Mouse (Mus musculus): ENCODE measurements around the gene Ldb1. TPM values are rescaled to one million over a fixed set of nuclear protein-coding genes. Genes with fewer than 3 reads are reported as not detected.

Gene Ldb1
- total and polyA plus RNA-seq, 3 experiments: 68.6 to 405 (median 145) TPM

DNA sequence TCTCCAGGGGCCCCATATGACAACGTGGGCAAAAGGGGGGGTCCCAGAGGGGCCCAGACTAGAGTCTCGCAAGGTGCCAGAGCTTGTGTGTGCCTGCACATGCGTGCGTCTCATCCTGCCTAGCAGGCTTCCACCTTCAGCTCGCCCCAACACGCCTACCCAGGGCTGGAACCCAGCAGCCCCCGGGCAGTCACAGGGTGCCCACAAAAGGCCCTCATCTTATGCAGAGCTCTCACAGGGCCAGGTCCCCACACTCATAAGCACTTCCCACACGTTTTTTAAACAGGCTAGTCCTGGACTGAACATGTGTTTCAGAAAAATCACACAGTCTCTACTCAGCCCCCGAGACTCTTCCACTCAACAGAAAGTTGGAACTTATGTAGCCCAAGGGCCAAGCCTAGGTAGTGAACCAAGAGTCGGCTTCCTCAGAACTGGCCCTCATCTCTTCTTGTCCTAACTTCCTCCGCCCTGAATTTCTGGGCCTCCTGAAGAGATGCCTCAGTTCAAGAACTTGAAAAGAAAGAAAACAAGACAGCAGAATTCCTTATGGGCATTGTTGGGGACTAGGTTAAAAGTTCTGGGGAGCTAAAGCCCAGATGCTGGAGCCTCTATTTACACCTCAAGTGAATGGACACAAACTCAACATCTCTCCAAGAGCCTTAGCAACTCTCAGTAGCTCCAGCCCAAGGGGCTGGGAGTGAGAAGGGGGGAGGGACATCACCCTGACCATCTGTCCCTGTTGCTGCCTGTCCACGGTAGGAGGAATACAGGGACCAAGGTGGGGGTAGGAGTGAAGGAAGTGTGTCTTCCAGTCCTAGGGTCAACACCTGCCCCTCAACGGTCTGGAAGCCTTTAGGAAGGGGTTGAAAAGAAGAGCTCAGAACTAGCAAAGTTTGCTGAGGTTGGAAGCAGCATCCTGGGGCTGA lies 6.8 kb downstream of the Ldb1 start:
- Histone ChIP-seq H3K4me3 (ENCODE audit: low read depth, low read length) (peak overlapping the region; percentile 88), H3K36me3 (replicated peaks) (peaks cover 74% of the 10 kb centered on the region), H3K27me3 (ENCODE audit: insufficient read depth, low read length) (no peaks in the 10 kb centered on the region), H3K9me3 (replicated peaks) (no peaks in the 10 kb centered on the region), H3K4me1 (ENCODE audit: insufficient read depth, low read depth, low read length) (peaks cover 83% of the 10 kb centered on the region)
- DNase-seq (ENCODE audit: low spot score): no peak
- TF ChIP-seq GATA1 (IDR thresholded peaks at IDR 0.05; ENCODE audit: borderline replicate concordance, low read length) (no peak), POLR2AphosphoS5 (IDR thresholded peaks at IDR 0.05; ENCODE audit: insufficient replicate concordance, low read depth, low read length) (no peak), TAL1 (conservative IDR thresholded peaks at IDR 0.05; ENCODE audit: low read depth, low read length) (no peak), GATA2 (IDR thresholded peaks at IDR 0.05; ENCODE audit: borderline replicate concordance, low read depth, low read length) (no peak), CTCF (IDR thresholded peaks at IDR 0.05; ENCODE audit: low read depth, low read length) (no peak)
- ATAC-seq (ENCODE audit: extremely low read depth, insufficient number of reproducible peaks, low FRiP score, poor library complexity, severe bottlenecking): no peak

- Histone ChIP-seq H3K4me1 (ENCODE audit: insufficient read depth, low read depth, low read length) (peaks cover 82% of the 10 kb centered on the region), H3K9me3 (replicated peaks) (no peaks in the 10 kb centered on the region), H3K4me3 (ENCODE audit: low read depth, low read length) (peak overlapping the region; percentile 88), H3K36me3 (replicated peaks) (peaks cover 74% of the 10 kb centered on the region), H3K27me3 (ENCODE audit: insufficient read depth, low read length) (no peaks in the 10 kb centered on the region)
- ATAC-seq (ENCODE audit: extremely low read depth, insufficient number of reproducible peaks, low FRiP score, poor library complexity, severe bottlenecking) (no peak), DNase-seq (ENCODE audit: low spot score) (peak; percentile 50)
- no peak for TF ChIP-seq POLR2AphosphoS5 (IDR thresholded peaks at IDR 0.05; ENCODE audit: insufficient replicate concordance, low read depth, low read length)
- peak; percentile 72; the same call in 1 of the 2 replicates for TF ChIP-seq TAL1 (conservative IDR thresholded peaks at IDR 0.05; ENCODE audit: low read depth, low read length)
Observed at GRCm38 (mm10) chr19:46037243-46037924, 7.6 kb downstream of the Ldb1 start.

- ATAC-seq (ENCODE audit: extremely low read depth, insufficient number of reproducible peaks, low FRiP score, poor library complexity, severe bottlenecking) (no peak), DNase-seq (ENCODE audit: low spot score) (no peak)
- TF ChIP-seq CTCF (IDR thresholded peaks at IDR 0.05; ENCODE audit: low read depth, low read length): no peak; the same call in 1 of the 2 replicates
- TF ChIP-seq GATA1 (IDR thresholded peaks at IDR 0.05; ENCODE audit: borderline replicate concordance, low read length): no peak
- no peak for TF ChIP-seq TAL1 (conservative IDR thresholded peaks at IDR 0.05; ENCODE audit: low read depth, low read length)
- TF ChIP-seq POLR2AphosphoS5 (IDR thresholded peaks at IDR 0.05; ENCODE audit: insufficient replicate concordance, low read depth, low read length): no peak
- no peak for TF ChIP-seq GATA2 (IDR thresholded peaks at IDR 0.05; ENCODE audit: borderline replicate concordance, low read depth, low read length)
- H3K4me1 ChIP-seq (ENCODE audit: insufficient read depth, low read depth, low read length): peaks cover 82% of the 10 kb centered on the region
- H3K9me3 ChIP-seq (replicated peaks): no peaks in the 10 kb centered on the region
- H3K27me3 ChIP-seq (ENCODE audit: insufficient read depth, low read length): no peaks in the 10 kb centered on the region
- peaks cover 77% of the 10 kb centered on the region for H3K36me3 ChIP-seq (replicated peaks)
- peak overlapping the region; percentile 88 for H3K4me3 ChIP-seq (ENCODE audit: low read depth, low read length)
Observed at GRCm38 (mm10) chr19:46036477-46037242, 8.4 kb downstream of the Ldb1 start.

DNA sequence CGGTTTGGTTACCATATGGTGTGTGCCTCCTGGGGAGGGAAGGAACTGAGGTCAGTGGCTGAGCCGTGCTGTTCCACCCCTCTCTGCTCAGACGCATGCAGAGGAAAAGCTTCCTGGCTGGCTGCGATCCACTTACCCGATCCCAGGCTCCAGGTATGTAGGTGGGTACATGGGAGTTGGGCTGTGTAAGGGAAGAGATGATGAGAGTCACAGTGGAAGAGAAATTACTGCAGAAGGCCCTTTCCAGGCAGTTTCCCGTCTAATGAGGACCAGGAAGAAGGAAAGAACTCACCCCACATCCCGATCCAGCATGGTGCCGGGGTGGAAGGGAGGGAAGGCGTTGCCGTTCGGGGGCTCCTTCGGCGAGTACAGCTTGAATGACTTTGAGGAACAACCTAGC lies 9.0 kb downstream of the Ldb1 start:
- TF ChIP-seq GATA2 (IDR thresholded peaks at IDR 0.05; ENCODE audit: borderline replicate concordance, low read depth, low read length): no peak
- no peak for TF ChIP-seq POLR2AphosphoS5 (IDR thresholded peaks at IDR 0.05; ENCODE audit: insufficient replicate concordance, low read depth, low read length)
- no peak for TF ChIP-seq TAL1 (conservative IDR thresholded peaks at IDR 0.05; ENCODE audit: low read depth, low read length)
- no peak for TF ChIP-seq GATA1 (IDR thresholded peaks at IDR 0.05; ENCODE audit: borderline replicate concordance, low read length)
- TF ChIP-seq CTCF (IDR thresholded peaks at IDR 0.05; ENCODE audit: low read depth, low read length): no peak
- no peak for ATAC-seq (ENCODE audit: extremely low read depth, insufficient number of reproducible peaks, low FRiP score, poor library complexity, severe bottlenecking)

DNA sequence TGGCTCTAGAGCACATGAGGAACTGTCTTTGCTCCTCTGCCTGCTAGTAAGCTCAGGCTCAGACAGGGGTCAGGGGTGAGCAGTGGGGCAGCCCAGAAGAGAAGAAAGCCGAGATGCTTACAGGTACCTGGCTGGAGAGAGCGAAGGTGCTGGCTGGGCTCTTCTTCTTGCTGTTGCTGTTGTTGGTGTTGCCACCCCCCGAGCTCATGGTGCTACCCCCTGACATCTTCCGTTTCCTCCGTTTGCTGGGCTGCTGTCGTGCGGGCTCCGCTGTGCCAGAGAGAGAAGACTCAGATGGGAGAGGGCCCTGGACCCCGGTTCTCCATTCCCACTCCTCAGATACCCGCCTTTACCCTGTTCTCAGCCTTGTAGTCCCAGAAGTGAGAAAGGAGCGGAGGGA lies 11.1 kb downstream of the Ldb1 start:
- no peak for TF ChIP-seq POLR2AphosphoS5 (IDR thresholded peaks at IDR 0.05; ENCODE audit: insufficient replicate concordance, low read depth, low read length)
- no peak for TF ChIP-seq GATA2 (IDR thresholded peaks at IDR 0.05; ENCODE audit: borderline replicate concordance, low read depth, low read length)
- no peak for TF ChIP-seq CTCF (IDR thresholded peaks at IDR 0.05; ENCODE audit: low read depth, low read length)
- TF ChIP-seq GATA1 (IDR thresholded peaks at IDR 0.05; ENCODE audit: borderline replicate concordance, low read length): no peak
- TF ChIP-seq TAL1 (conservative IDR thresholded peaks at IDR 0.05; ENCODE audit: low read depth, low read length): no peak
- DNase-seq (ENCODE audit: low spot score) (no peak), ATAC-seq (ENCODE audit: extremely low read depth, insufficient number of reproducible peaks, low FRiP score, poor library complexity, severe bottlenecking) (no peak)
- peaks cover 69% of the 10 kb centered on the region for H3K4me1 ChIP-seq (ENCODE audit: insufficient read depth, low read depth, low read length)
- peaks cover 86% of the 10 kb centered on the region for H3K36me3 ChIP-seq (replicated peaks)
- H3K9me3 ChIP-seq (replicated peaks): peaks cover 6% of the 10 kb centered on the region
- no peaks in the 10 kb centered on the region for H3K27me3 ChIP-seq (ENCODE audit: insufficient read depth, low read length)
- no peak overlapping the region for H3K4me3 ChIP-seq (ENCODE audit: low read depth, low read length)

More for the DNA sequence above, 9.0 kb downstream of the Ldb1 start:
- Histone ChIP-seq H3K36me3 (replicated peaks) (peaks cover 77% of the 10 kb centered on the region), H3K4me1 (ENCODE audit: insufficient read depth, low read depth, low read length) (peaks cover 78% of the 10 kb centered on the region), H3K27me3 (ENCODE audit: insufficient read depth, low read length) (no peaks in the 10 kb centered on the region), H3K9me3 (replicated peaks) (no peaks in the 10 kb centered on the region), H3K4me3 (ENCODE audit: low read depth, low read length) (peak overlapping the region; percentile 38; the same call in 1 of the 2 replicates)
- no peak for DNase-seq (ENCODE audit: low spot score)
